Mouse (Mus musculus) intestine, embryonic 16.5 days (tissue): ENCODE data around the gene Ccdc66. TPM values are rescaled to one million over a fixed set of nuclear protein-coding genes. Genes with fewer than 3 reads are reported as not detected.

Experiments
- ATAC-seq: fragments of 200-750 bp; cut with Nextera tagmentation; 2 replicates; pipeline ENCODE4 v1.8.0; 2017; ENCODE audit warnings: moderate TSS enrichment, moderate library complexity
- H3K27ac ChIP-seq: fragments of 300-500 bp; sonication (generic); 2 replicates; pipeline ENCODE4 v1.5.1; 2014; ENCODE audit warnings: mild to moderate bottlenecking, low read length
- H3K27me3 ChIP-seq: fragments of 300-500 bp; sonication (generic); replicated peaks from 2 replicates; pipeline ENCODE4 v1.6.1; 2014; ENCODE audit warnings: low read length, control low read depth, mixed read lengths; ENCODE audit not compliant: control insufficient read depth, insufficient read depth
- H3K36me3 ChIP-seq: fragments of 300-500 bp; sonication (generic); 2 replicates; pipeline ENCODE4 v1.6.1; 2014; ENCODE audit warnings: low read length, control low read depth; ENCODE audit not compliant: control insufficient read depth, insufficient read depth
- H3K4me1 ChIP-seq: fragments of 300-500 bp; sonication (generic); 2 replicates; pipeline ENCODE4 v1.6.1; 2014; ENCODE audit warnings: low read length, control low read depth, mixed read lengths; ENCODE audit not compliant: control insufficient read depth, insufficient read depth
- H3K4me2 ChIP-seq: fragments of 300-500 bp; sonication (generic); 2 replicates; pipeline ENCODE4 v1.6.1; 2014; ENCODE audit warnings: low read depth, low read length, control low read depth
- H3K4me3 ChIP-seq: fragments of 300-500 bp; sonication (generic); 2 replicates; pipeline ENCODE4 v1.5.1; 2014; ENCODE audit warnings: mild to moderate bottlenecking, low read length
- H3K9ac ChIP-seq: fragments of 300-500 bp; sonication (generic); 2 replicates; pipeline ENCODE4 v1.6.1; 2014; ENCODE audit warnings: low read depth, low read length
- H3K9me3 ChIP-seq: fragments of 300-500 bp; sonication (generic); 2 replicates; pipeline ENCODE4 v1.6.1; 2016; ENCODE audit warnings: low read length, control low read depth; ENCODE audit not compliant: control insufficient read depth
- WGBS: fragments of 180-500 bp; shearing (Covaris S2); extraction: QIAGEN DNeasy Blood & Tissue Kit; methylation state at CpG from one replicate; pipeline ENCODE4 v1.1.7; 2014; 5-methylcytosine and 5-hydroxymethylcytosine counted together
- polyA plus RNA-seq: library from polyadenylated mRNA; unstranded; fragments of >200 nt; fragmentation: Nextera tagmentation; extraction: Ambion mirVana; gene quantifications from 2 replicates; pipeline ENCODE4 v1.2.1, GENCODE M21; 2015

Gene Ccdc66
- polyA plus RNA-seq, 1 experiment from 2014 or later: 6.8 TPM

- 0 out of 2 replicates have a peak, but pooled peaks cover 4% of the 10 kb centered on the region for H3K36me3 ChIP-seq
- 90% methylated on average over 2 of the region's 2 CpGs for WGBS
Measured at GRCm38 (mm10) chr14:27444851-27445281, 63.4 kb downstream of the Ccdc66 start.

GRCm38 (mm10) chr14:27440921-27441320 lies 67.3 kb downstream of the Ccdc66 start:
- Histone ChIP-seq H3K9me3 (no peaks in the 10 kb centered on the region), H3K36me3 (0 out of 2 replicates have a peak, but pooled peaks cover 2% of the 10 kb centered on the region), H3K9ac (no peak overlapping the region), H3K27ac (no peak overlapping the region), H3K4me2 (no peak overlapping the region), H3K4me1 (no peaks in the 10 kb centered on the region), H3K4me3 (no peak overlapping the region), H3K27me3 (no peaks in the 10 kb centered on the region)
- ATAC-seq: no peak

More at GRCm38 (mm10) chr14:27444851-27445281, 63.4 kb downstream of the Ccdc66 start:
- Histone ChIP-seq H3K4me2 (no peak overlapping the region), H3K27me3 (no peaks in the 10 kb centered on the region), H3K9ac (no peak overlapping the region), H3K27ac (no peak overlapping the region), H3K4me3 (no peak overlapping the region), H3K4me1 (no peaks in the 10 kb centered on the region), H3K9me3 (no peaks in the 10 kb centered on the region)
- no peak for ATAC-seq

GRCm38 (mm10) chr14:27436826-27437225 lies 71.4 kb downstream of the Ccdc66 start:
- H3K4me2 ChIP-seq: no peak overlapping the region
- no peaks in the 10 kb centered on the region for H3K4me1 ChIP-seq
- H3K27me3 ChIP-seq: no peaks in the 10 kb centered on the region
- no peaks in the 10 kb centered on the region for H3K9me3 ChIP-seq
- WGBS: 81% methylated on average over 3 of the region's 3 CpGs
- H3K9ac ChIP-seq: no peak overlapping the region
- no peak overlapping the region for H3K27ac ChIP-seq
- ATAC-seq: no peak
- 0 out of 2 replicates have a peak, but pooled peaks cover 3% of the 10 kb centered on the region for H3K36me3 ChIP-seq
- H3K4me3 ChIP-seq: no peak overlapping the region

GRCm38 (mm10) chr14:27436116-27436515 lies 72.1 kb downstream of the Ccdc66 start:
- H3K4me1 ChIP-seq: no peaks in the 10 kb centered on the region
- 94% methylated on average over 1 of the region's 1 CpGs for WGBS
- H3K4me3 ChIP-seq: no peak overlapping the region
- no peaks in the 10 kb centered on the region for H3K27me3 ChIP-seq
- H3K27ac ChIP-seq: no peak overlapping the region
- no peak overlapping the region for H3K4me2 ChIP-seq
- H3K36me3 ChIP-seq: peaks cover 3% of the 10 kb centered on the region; the same call in 1 of the 2 replicates
- H3K9me3 ChIP-seq: no peaks in the 10 kb centered on the region
- ATAC-seq: no peak
- no peak overlapping the region for H3K9ac ChIP-seq

- no peaks in the 10 kb centered on the region for H3K27me3 ChIP-seq
- H3K4me1 ChIP-seq: no peaks in the 10 kb centered on the region
- peaks cover 7% of the 10 kb centered on the region for H3K9me3 ChIP-seq
- ATAC-seq: no peak
- 99% methylated on average over 2 of the region's 2 CpGs for WGBS
- H3K36me3 ChIP-seq: peaks cover 5% of the 10 kb centered on the region; the same call in 1 of the 2 replicates
- H3K9ac ChIP-seq: no peak overlapping the region
- no peak overlapping the region for H3K27ac ChIP-seq
- no peak overlapping the region for H3K4me3 ChIP-seq
- H3K4me2 ChIP-seq: no peak overlapping the region
Measured at GRCm38 (mm10) chr14:27432064-27432463, 76.2 kb downstream of the Ccdc66 start.

Other genes with a start within 250 kb of the Ccdc66 start
- gene Fam208a, start 79.6 kb downstream of the Ccdc66 start, polyA plus RNA-seq: 5.2 and 5.6 TPM in 2 replicates
- gene Erc2, start 114.0 kb upstream of the Ccdc66 start, polyA plus RNA-seq: 4.0 and 4.3 TPM in 2 replicates